Mouse (Mus musculus): ENCODE results near the gene Rasgrp4. TPM values are rescaled to one million over a fixed set of nuclear protein-coding genes. Genes with fewer than 3 reads are reported as not detected.

The Rasgrp4 gene
- total RNA-seq, 2 experiments from 2014 or later, result 2.1 to 2.2 TPM

DNA sequence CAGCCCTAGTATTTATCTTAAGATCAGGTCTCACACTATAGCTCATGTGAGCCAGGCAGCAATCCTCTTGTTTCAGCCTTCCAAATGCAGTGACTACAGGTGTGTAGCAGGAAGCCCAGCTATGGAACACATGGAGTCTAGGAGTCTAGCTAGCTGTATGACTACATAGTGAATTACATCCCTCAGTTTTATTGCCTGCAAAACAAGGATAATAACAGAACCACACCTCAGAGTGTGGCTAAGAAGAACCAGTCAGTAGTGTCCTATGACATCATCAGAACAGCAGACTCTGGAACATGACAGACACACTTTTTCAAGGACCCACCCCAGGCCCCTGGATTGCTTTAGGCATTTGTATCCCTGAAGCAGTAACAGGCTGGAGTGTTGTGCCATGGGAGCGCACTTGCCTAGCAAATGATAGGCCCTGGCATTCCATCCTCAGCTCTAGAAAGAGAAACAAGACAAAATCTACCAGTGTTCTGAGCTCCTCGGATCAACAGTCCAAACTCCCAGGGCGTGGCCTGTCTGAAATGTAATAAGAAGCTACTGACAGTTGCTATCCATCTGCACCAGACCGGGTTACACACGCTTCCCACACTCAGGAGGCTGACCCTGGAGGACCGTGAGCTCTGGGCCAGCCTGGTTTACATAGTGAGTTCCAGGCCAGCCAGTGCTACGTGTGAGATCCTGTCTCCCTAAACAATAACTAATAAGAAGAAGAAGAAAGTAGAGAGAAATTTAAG is 12.1 kb downstream of the Rasgrp4 start:
- no peak for DNase-seq

DNA sequence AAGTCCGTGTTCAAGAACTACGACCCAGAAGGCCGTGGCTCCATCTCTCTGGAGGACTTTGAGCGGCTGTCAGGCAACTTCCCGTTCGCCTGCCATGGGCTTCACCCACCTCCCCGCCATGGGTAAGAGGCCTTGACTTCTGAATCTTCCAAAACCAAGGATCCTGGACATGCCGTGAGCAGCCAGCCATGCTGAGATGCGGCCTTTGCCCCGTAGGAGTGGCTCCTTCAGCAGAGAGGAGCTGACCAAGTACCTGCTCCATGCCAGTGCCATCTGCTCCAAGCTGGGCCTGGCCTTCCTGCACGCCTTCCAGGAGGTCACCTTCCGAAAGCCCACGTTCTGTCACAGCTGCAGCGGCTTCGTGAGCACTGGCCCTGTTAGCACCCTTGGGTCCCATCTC is 14.1 kb downstream of the Rasgrp4 start:
- DNase-seq, result no peak

DNA sequence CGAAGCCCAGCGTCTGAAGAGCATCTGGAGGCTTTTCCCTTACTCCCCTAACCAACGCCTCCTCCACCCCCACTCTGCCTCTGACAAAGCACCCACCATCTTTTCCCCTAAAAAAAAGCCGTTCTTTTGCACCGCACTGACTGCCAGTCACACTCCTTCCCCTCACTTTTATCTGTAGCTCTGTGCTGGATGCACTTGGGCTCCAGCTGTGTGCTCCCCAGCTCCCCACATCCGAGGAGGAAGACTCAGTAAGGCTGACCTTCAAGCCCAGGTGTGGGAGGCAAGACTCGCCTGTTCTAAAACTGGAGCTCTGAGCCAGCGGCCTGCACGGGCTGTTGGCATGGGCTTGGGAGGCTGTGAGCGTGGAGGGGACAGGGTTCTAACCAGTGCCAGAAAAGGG is 16.8 kb downstream of the Rasgrp4 start:
- DNase-seq, result no peak

DNA sequence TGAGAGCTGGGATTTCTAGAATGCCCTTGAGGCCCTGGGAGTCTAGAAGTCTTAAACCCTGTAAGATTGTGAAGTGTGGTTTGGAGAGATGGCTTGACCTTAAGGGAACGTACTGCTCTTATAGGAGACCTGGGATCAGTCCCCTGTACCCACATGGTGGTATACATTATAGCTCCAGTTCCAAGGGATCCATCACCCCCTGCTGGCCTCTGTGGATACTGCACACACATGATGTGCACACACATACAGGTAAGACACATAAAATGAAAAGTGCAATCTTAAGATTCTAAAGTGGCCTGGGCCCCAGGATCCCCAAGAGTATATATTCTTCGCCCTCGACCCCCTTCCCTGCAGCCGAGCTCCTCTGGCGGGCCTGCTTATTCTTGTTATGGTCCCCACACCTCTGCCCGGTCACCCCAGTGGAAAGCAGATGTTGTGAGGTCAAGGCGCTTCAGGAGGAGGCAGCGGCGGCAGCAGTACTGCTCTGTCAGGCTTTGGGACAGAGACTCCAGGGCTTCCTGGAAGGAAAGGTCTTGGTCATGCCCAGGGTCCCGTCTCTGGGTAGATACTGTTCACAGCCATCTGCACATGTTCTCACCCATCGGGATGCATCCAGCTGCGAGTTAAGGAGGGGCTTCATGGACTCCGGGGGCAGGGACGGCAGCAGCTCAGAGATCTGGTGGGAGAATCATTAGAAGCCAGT is 19.5 kb downstream of the Rasgrp4 start:
- no peak for DNase-seq

DNA sequence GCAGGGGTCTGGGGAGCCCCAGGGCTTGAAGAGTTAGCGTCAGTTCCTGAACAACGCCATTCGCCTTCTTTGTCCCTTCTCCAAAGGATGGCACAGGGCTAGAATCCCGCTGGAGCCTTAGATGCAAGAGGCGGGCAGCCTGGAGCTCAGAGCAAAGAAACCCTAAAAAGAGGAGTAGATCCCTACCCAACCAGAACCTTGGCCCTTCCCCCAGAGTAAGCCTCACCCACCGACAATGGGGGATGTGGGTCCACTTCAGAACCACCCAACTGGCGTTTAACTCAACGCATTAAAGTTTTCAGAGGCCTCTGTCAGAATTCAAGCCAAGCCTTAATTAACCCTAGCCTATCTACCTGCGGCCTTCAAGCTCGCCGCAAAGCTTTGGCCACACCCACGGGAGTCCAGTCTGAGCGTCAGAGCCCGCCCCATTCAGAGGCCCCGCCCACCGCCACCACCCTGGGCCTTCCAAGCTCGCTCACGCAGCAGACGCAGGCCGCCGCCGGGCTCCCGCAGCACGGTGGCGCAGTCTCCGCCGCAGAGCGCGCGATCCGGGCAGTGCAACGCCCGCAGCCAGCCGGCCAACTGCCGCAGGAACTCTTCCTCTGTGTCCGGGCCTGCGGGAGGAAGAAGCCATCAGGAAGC is 20.7 kb downstream of the Rasgrp4 start:
- peak; percentile 94 for DNase-seq

DNA sequence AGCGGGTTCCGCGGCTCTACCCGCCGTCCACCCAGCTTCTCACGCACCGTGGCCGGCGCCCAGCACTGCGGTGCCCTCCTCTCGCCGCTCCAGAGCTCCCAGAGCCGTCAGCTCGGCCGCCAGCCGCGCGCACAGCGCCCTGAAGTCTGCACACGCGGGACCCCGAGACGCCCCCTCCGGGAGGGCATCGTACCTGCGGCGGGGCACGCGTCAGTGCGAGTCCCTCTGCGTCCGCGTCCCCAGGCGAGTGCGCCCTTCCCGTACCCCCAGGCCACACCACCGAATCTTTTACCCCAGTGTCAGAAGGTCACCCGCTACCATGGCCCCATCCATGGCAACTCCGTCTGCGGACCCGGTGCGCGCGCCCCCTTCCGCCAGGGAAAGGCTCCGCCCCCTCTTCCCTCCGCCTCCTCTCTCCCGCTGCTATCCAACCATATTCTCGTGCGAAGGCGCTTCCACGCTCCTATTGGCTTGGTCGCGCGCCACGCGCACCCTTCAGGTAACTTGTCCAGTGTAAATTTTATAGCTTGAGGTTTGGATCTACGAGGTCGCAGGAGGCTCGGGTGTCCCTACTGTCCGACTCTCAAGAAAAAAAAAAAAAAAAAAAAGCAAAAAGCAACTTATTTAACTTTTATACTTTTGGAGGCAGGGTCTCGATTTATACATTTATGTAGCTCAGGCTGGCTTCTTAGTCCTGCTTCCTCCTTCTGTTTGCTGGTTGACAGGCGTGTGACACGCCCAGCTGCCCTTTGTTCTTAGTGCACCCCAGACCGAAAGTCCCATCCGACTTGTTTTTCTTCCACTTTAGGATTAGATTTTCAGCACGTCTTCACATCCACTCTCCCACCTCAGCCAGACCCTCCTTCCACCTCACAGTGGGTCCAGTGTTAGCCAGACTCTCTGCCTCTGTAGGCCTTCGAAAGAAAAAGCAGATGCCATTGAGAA is 21.5 kb downstream of the Rasgrp4 start, which contains the start of gene Fam98c:
Gene Fam98c (minus strand): TSS at position 397 of the 945 bp plus-strand sequence.
- peak; percentile 89 for DNase-seq

DNA sequence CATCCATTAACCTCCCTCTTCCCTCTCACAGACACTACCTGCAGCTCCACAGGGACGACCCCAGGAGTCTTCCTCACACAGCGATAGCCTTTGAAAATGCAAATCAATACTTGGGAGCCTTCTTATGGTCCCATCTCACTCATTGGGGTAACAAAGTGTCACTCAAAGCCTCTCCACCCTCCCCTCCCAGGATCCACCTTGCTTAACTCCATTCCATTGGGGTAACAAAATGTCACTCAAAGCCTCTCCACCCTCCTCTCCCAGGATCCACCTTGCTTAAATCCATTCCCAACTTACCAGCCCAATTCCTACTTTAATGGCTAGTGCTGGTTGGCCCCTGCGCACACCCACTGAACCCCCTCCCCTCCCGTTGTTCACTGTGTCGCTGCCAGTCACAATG is 23.6 kb downstream of the Rasgrp4 start:
- DNase-seq, result no peak

DNA sequence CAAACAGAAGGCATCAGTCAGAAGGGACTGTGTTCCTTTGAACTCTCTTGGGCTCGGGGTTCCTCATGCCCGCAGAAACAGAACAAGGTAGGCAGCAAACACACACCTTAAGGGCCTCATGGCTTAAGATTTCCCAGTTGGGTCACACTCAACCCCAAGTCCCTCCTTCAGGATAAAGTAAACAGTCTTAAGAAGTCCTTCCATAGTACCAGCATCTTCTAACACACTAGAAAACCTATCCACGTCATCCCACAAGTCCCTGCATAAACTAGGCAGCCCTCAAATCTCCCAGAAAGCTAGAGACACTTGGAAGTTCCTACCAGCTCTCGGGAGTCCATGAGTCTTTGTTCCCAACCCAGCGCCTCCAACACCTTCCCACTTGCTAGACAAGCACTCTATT is 27.6 kb downstream of the Rasgrp4 start:
- no peak for DNase-seq

DNA sequence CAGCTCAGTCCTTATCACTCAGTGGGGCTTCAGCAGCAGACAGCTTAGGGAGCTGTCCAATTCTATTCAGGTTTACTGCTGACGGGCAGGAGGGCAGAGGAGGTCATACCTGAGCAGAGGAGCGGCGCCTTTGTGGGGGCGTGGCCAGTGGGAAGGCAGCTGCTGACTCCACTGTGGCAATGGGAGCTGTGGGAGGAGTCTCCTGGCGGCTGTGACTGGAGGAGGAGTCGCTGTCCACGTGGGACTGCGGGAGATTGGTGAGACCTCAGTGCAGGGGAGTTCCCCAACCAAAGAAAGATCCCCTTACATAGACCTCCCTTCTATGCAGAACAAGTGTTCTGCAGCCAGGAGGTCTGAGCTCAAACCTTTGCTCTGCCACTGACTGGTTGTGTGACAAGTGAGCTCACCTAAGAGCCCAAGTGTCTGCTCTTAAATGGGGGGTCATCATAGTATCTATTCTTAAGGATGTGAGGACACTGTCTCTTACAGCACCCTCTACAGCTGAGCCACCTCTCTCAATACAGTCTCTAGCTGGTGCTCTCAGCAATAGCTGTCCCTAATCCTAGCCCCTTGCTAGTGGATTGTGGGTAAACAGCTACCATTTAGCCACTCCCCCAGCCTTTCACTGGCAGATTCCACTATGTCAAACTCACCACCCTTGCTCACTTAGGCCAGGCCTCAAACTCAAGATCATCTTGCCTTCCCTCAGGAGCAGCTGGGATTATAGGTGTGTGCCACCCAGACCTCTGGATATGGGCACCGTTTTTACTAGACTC is 28.3 kb downstream of the Rasgrp4 start:
- peak; percentile 55 for DNase-seq

DNA sequence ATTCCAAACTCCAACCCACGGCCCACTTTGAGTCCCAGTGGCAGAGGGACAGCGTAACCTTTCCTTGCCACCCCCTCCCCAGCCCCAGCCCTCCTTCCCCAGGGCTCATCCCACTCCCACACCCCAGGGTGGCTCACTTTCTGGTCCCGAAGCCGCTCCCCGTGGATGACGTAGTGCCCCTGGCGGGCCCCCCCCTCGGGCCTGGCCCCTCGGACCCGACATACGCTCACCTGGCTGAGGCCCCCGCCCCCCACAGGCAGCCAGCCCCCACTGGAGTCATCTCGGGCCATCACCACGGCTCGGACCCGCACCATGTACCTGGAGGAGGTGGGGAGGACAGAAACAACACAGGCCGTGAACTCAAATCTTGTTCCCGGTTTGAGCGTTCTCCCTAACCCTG is 33.0 kb downstream of the Rasgrp4 start:
- DNase-seq, result no peak

DNA sequence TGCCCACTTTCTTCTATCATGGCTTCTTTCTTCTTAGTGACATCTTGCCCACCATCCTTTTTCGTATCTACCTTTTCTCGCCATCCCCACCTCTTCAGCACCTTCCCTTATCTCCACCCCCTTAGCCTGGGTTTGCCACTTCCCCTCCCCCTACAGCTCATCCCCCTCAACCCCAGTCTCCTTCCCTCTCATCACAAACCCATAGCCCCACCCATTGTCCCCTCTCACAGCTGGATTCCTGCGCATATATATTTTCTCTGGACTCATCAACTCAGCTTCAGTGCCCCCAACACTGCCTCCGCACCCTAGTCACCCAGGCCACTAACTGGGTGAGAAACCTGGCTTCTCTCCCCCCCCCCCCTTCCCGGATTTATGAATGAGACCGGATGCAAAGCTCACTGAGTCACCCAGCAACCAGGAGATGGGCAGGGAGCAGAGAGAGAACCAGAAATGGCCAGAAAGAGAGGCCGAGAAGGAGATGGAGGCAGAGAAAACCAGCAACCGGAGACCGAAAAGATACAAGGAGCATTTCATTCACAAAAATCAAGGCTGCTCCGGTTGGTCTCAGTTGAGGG is 33.6 kb downstream of the Rasgrp4 start:
- no peak for DNase-seq

DNA sequence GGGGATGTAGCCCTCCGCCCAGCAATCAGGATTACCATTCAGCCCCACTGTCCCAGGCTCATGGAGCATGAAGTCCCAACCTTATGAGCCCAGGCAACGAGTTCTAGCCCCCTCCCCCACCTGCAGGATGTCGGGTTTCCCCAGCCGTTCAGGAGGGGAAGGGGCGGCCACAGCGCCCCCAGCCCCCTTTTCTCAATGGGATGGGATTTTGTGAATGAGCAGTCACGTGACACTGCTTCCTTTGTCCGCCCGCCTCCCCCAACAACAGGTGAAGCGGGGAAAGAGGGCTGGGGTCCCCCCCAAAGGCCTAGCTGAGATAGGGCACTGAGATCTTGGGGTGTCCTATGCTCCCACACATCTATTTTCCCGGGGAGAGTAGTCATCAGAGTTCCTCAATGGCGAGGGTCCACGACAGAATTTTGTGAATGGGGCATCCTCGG is 34.2 kb downstream of the Rasgrp4 start:
- peak; percentile 28 for DNase-seq

DNA sequence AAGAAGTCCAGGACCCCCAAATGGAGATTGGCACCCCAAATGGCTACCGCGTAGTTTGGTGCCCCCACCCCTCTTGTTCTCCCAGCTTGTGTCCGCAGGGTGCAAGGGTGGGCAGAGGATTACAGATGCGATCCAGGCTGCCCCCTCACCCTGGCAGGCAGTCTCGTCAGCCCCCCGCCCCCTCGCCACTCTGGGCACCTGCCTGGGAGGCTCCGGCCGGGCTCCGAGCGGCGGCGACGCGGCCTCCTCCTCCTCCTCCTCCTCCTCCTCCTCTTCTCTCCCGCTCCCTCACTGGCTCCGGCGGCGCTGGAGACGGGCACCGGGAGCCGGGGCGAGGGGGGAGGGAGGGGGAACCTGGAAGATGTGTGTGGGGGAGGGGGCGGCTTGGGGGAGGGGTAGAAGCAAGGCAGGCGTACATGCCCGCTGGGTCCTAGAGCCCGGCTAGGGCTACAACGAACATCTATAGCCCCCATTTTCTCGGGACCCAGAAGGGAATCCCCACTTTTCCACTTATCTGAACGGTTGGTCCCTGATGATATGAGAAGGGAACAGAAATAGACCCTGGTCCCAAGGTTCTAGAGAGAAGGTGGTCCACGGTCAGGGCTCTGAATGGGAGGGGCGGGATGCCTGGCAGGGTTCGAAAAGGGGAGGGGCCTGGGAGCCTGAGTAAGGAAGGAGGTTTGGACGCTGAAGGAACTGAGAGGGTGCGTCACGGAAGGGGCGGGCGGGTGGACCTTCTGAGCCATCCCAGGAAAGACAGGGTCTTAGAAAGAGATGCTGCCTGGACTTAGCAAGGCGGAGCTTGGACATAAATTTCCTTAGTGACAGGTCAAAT is 34.8 kb downstream of the Rasgrp4 start:
- peak; percentile 89 for DNase-seq

DNA sequence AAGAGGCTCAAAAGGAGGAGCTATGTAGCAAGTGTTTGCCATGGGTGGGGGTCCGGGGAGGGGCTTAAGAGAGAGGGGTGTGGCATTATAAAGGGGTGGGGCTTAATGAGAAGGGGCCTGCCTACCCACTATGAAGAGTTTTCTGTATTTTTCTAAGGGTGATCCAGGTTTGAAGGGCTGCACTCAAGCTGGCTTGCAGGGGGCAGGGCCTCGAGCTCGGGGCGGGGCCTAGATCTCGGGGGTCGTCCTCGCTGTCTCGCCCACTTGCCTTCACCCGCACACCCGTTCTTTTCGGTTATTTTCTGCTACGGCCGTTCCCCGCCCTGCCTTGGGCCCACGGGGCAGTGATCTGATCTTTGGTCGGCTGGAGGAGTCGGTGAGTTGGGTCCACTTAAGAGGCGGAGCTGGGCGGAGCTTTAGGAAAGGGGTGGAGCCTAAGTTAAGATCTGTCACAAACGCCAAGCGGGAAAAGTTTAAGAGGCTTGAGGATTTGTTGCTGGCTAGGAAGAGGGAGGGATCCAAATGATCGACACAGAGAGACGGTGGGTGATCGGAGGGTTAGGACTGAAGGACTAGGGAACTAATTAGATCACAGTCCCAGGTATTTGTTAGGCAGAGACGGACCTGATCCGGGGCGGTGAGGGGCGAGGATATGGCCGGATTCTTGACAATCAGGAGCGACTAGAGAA is 35.6 kb downstream of the Rasgrp4 start, which contains the start of the genes Ggn and Spred3:
Gene Ggn (plus strand): TSS at position 145 of the 689 bp plus-strand sequence.
Gene Spred3 (minus strand): TSS at position 346 of the 689 bp plus-strand sequence.
- DNase-seq, result peak; percentile 87

DNA sequence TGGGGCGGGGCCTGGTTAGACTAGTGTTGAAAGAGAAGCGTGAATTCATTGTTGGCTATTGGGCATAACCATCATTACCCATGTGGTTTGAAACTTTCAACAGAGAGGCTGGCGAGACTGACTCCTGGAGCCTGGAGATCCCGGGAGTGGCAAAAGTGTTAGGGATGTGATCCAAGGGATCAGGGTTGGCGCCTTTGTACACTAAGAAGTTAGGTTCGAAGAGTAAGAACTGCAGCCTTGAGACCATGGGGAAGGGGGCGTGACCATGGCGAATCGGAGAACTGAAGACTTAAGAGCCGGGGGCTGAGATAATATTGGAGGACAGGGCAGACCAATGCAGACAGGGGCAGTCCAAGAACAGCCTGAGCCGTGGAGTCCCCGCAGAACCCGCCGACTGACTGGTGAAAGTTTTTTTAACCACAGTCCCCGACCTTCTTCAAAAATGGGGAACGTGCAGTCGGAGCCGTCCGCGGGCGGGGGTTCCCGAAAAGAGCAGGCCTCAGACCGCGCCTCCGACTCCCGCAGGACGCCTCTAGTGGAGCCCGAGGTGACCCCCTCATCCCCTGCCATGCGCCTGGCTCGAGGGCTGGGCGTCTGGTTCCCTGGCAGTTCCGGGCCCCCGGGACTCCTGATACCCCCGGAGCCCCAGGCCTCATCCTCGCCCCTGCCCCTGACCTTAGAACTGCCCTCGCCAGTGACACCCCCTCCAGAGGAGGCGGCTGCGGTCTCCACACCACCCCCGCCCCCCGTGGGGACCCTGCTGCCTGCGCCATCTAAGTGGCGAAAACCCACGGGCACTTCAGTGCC is 36.3 kb downstream of the Rasgrp4 start:
- peak; percentile 42 for DNase-seq

DNA sequence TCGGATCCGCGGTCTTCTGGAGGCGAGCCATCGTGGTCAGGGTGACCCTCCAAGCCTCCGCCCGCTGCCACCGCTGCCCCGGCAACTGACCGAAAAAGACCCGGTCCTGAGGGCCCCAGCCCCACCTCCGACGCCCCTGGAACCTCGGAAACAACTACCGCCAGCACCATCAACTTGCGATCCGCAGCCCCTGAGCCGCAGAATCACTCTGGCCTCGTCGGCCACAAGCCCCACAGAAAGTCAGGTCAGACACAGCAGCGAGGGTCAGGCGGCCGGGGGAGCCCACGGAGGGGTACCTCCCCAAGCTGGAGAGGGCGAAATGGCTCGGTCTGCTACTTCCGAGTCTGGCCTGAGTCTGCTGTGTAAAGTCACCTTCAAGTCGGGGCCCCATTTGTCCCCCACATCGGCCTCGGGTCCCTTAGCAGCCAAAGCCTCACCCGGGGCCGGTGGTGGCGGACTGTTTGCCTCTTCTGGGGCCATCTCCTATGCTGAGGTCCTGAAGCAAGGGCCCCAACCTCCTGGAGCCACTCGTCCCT is 37.0 kb downstream of the Rasgrp4 start:
- DNase-seq, result peak; percentile 32

DNA sequence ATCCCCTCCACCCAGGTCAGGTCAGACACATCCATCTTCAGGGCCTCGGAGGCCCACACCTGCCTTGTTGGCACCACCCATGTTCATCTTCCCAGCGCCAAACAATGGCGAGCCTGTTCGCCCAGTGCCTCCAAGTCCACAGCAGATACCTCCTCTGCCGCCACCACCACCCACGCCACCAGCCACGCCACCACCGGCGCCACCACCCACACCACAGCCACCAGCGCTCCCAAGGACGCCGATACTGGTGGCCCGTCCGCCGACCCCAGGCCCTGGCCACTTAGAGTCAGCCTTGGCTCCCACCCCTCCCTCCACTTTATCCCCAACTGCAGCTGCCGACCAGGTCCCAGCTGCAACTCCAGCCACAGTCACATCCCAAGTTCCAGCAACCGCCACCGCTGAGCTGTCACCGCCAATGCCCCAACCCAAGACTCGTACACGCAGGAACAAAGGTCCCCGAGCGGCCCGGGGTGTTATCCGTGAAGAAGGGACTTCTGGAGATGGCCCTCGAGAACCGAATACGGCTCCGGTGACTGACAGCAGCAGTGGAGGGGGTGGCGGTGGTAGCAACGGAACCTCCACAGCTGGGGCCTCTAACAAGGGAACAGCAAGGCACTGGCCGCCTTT is 37.9 kb downstream of the Rasgrp4 start:
- no peak for DNase-seq

Measured in adrenal gland, postnatal 10 days (tissue).